Mouse (Mus musculus) testis, adult 10 weeks (tissue): ENCODE data around the gene Elp1. TPM values are rescaled to one million over a fixed set of nuclear protein-coding genes. Genes with fewer than 3 reads are reported as not detected.

ENCODE experiments used
- polyA plus RNA-seq: library from polyadenylated mRNA; stranded (reverse); fragments of 350-450 nt; fragmentation: Illumina TruSeq; extraction: RNeasy Lipid Tissue Mini Kit (QIAGEN cat#74804); gene quantifications from one replicate; pipeline ENCODE4 v1.2.3, GENCODE M21; 2014; ENCODE audit warnings: low read depth, low replicate concordance

The Elp1 gene
- polyA plus RNA-seq = 25.0 TPM

GRCm38 (mm10) chr4:56801907-56802668 is at the start of gene Elp1, which contains the start of gene Fam206a:
Gene Elp1 (minus strand): TSS chr4:56802331.
Gene Fam206a (plus strand): TSS chr4:56802345.

GRCm38 (mm10) chr4:56743363-56744195 is 58.6 kb downstream of the Elp1 start, which contains the start of gene Actl7a:
Gene Actl7a (plus strand): TSS chr4:56743413.

GRCm38 (mm10) chr4:56741041-56741493 is 61.1 kb downstream of the Elp1 start, which contains the start of gene Actl7b:
Gene Actl7b (minus strand): TSS chr4:56741443.

GRCm38 (mm10) chr4:56740020-56740485 is 62.1 kb downstream of the Elp1 start, which contains the start of gene Gm26657:
Gene Gm26657 (plus strand): TSS chr4:56740070.

Other genes starting within 250 kb of the Elp1 start
- not detected for gene Gm26657, start 62.3 kb downstream of the Elp1 start, polyA plus RNA-seq
- 17.0 TPM for gene Actl7b, start 60.9 kb downstream of the Elp1 start, polyA plus RNA-seq
- 51.7 TPM for gene Actl7a, start 58.9 kb downstream of the Elp1 start, polyA plus RNA-seq
- 29.3 TPM for gene Fam206a, start within 50 bp of the Elp1 start, polyA plus RNA-seq
- 24.0 TPM for gene Ctnnal1, start 62.9 kb upstream of the Elp1 start, polyA plus RNA-seq
- gene Tmem245, start 145.1 kb upstream of the Elp1 start, polyA plus RNA-seq = 6.2 TPM
- gene Frrs1l, start 188.1 kb upstream of the Elp1 start, polyA plus RNA-seq = 0.53 TPM